Mouse (Mus musculus): ENCODE measurements at regions not wholly inside any gene's neighbourhood (a gene's known extent, or its start where the extent isn't known, plus 50 kb on each side); places are given as distances from the start of the nearest gene placed in this dataset.
A peak's percentile ranks its signal among the peaks of the same experiment; 100 is the strongest.

DNA sequence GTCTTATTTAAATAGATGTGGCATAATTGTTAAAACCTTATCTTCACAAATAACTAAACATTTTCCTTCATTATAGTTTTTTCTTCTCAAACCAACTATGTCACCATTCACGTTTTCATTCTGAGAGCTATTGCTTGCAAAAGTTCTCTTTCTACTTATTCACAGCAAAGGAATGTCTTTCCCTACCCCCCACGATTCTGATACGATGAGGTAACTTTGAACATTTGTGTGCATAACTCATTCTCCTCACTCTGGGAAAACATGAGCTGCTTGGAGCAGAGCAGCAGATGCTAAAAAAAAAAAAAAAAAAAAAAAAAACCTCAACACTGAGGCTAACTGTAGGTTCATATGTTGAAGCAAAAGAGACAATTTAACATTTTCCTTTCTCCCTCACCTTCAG is 547.6 kb upstream of the Cited2 start:
- H3K4me1 ChIP-seq (ENCODE audit: control insufficient read depth, insufficient read depth, low read length): peaks cover 3% of the 10 kb centered on the region; the same call in 1 of the 2 replicates
- no peak for TF ChIP-seq POLR2A (IDR thresholded peaks at IDR 0.05; ENCODE audit: borderline replicate concordance, extremely low read depth, insufficient read depth, insufficient read length)
- WGBS: 22% methylated on average over 3 of the region's 3 CpGs
- H3K4me2 ChIP-seq (replicated peaks; ENCODE audit: low read depth, low read length, severe bottlenecking): no peak overlapping the region
- no peaks in the 10 kb centered on the region for H3K36me3 ChIP-seq (ENCODE audit: control insufficient read depth, insufficient read depth, low read length)
- H3K27me3 ChIP-seq (ENCODE audit: control insufficient read depth, insufficient read depth, low read length): no peaks in the 10 kb centered on the region
- peak; percentile 65 for DNase-seq (ENCODE audit: low spot score)
- H3K4me3 ChIP-seq (replicated peaks; ENCODE audit: low read length): no peak overlapping the region
- ATAC-seq (ENCODE audit: low FRiP score, low read depth): peak; percentile 80
- H3K9ac ChIP-seq (ENCODE audit: low read depth, low read length, severe bottlenecking): no peak overlapping the region
- H3K27ac ChIP-seq (replicated peaks; ENCODE audit: low read depth, low read length): no peak overlapping the region
- H3K9me3 ChIP-seq (ENCODE audit: control insufficient read depth, low read length): no peaks in the 10 kb centered on the region

DNA sequence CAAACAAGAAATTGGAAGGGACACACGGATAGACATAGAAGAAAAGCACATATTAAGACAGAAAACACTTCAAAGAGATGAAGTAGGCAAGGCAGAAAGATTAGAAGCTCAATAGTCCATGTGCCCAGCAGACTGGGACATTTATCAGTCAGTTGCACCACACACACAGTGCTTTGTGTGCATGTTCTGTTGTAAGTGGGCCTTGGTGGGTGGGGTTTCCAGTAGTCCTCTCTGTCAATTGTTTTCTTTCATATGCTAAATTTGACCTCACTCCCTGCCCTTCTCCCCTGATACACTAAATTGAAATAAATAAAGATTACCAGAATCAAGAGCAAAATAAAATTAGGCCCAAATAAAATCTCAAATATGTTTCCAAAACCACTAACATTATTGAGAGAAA is 546.0 kb upstream of the Cited2 start:
- ATAC-seq (ENCODE audit: low FRiP score, low read depth) (no peak), DNase-seq (ENCODE audit: low spot score) (no peak)
- no peaks in the 10 kb centered on the region for H3K27me3 ChIP-seq (ENCODE audit: control insufficient read depth, insufficient read depth, low read length)
- 82% methylated on average over 1 of the region's 1 CpGs for WGBS
- no peak overlapping the region for H3K27ac ChIP-seq (replicated peaks; ENCODE audit: low read depth, low read length)
- H3K4me3 ChIP-seq (replicated peaks; ENCODE audit: low read length): no peak overlapping the region
- no peaks in the 10 kb centered on the region for H3K36me3 ChIP-seq (ENCODE audit: control insufficient read depth, insufficient read depth, low read length)
- no peaks in the 10 kb centered on the region for H3K9me3 ChIP-seq (ENCODE audit: control insufficient read depth, low read length)
- no peak overlapping the region for H3K9ac ChIP-seq (ENCODE audit: low read depth, low read length, severe bottlenecking)
- no peak for TF ChIP-seq POLR2A (IDR thresholded peaks at IDR 0.05; ENCODE audit: borderline replicate concordance, extremely low read depth, insufficient read depth, insufficient read length)
- peaks cover 3% of the 10 kb centered on the region; the same call in 1 of the 2 replicates for H3K4me1 ChIP-seq (ENCODE audit: control insufficient read depth, insufficient read depth, low read length)
- H3K4me2 ChIP-seq (replicated peaks; ENCODE audit: low read depth, low read length, severe bottlenecking): no peak overlapping the region

DNA sequence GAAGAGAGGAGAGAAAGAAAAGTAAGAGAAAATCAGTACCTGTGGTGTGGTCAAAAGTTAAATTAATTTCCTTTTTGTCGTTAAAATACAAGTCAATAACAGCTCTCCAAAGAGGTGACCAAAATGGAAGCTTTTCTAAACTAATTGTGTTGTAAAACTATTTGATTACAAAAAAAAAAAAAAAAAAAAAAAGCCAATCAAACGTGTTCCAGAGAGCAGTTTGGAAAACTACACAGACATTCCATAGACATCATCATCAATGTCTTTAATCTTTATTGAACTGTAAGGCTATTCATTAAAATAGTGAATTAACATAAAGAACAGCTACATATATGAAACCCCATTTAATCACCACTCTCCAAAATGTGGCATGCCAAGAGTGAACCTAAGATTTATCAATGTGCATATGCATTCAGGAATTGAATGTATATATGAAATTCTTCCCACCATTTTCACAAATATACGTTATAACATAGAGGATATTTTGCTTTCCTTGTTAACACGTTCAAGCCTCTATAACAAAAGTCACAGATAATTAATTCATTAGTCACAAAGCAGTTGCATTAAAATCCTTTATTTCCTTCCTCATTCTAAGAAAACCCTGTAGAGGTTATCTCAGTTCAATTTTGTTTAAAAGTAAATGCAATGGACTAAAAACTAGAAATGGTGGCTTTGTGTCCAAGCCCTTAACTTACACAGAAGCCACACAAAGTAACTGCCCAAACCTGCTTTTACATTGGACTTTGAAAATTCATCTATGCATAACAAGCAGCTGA is 545.3 kb upstream of the Cited2 start:
- 67% methylated on average over 4 of the region's 4 CpGs for WGBS
- no peak overlapping the region for H3K4me3 ChIP-seq (replicated peaks; ENCODE audit: low read length)
- no peak overlapping the region for H3K27ac ChIP-seq (replicated peaks; ENCODE audit: low read depth, low read length)
- no peak for ATAC-seq (ENCODE audit: low FRiP score, low read depth)
- peaks cover 3% of the 10 kb centered on the region; the same call in 1 of the 2 replicates for H3K4me1 ChIP-seq (ENCODE audit: control insufficient read depth, insufficient read depth, low read length)
- no peaks in the 10 kb centered on the region for H3K36me3 ChIP-seq (ENCODE audit: control insufficient read depth, insufficient read depth, low read length)
- no peak overlapping the region for H3K9ac ChIP-seq (ENCODE audit: low read depth, low read length, severe bottlenecking)
- no peaks in the 10 kb centered on the region for H3K27me3 ChIP-seq (ENCODE audit: control insufficient read depth, insufficient read depth, low read length)
- no peak for TF ChIP-seq POLR2A (IDR thresholded peaks at IDR 0.05; ENCODE audit: borderline replicate concordance, extremely low read depth, insufficient read depth, insufficient read length)
- H3K9me3 ChIP-seq (ENCODE audit: control insufficient read depth, low read length): no peaks in the 10 kb centered on the region
- no peak overlapping the region for H3K4me2 ChIP-seq (replicated peaks; ENCODE audit: low read depth, low read length, severe bottlenecking)
- no peak for DNase-seq (ENCODE audit: low spot score)

DNA sequence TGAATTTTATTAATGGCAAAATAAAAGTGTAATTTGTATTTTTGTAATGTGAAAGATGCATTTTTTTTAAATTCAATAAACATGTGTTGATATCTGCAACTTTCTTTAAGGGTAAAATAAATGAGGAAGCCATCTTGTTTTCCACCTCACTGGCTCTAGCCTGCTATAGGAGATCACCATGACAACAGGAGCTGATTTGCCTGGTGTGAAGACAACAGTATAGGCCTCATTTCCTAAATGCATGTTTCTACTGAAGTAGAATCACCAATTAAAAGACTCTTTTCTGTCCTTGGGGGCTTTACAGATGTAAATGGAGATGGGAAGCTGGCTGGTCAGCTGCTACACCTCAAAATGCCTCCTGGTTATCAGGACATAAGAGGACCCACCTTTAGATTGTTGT is 544.4 kb upstream of the Cited2 start:
- DNase-seq (ENCODE audit: low spot score): no peak
- H3K9me3 ChIP-seq (ENCODE audit: control insufficient read depth, low read length): no peaks in the 10 kb centered on the region
- peaks cover 3% of the 10 kb centered on the region; the same call in 1 of the 2 replicates for H3K4me1 ChIP-seq (ENCODE audit: control insufficient read depth, insufficient read depth, low read length)
- no peak for TF ChIP-seq POLR2A (IDR thresholded peaks at IDR 0.05; ENCODE audit: borderline replicate concordance, extremely low read depth, insufficient read depth, insufficient read length)
- H3K27ac ChIP-seq (replicated peaks; ENCODE audit: low read depth, low read length): no peak overlapping the region
- no peak overlapping the region for H3K4me2 ChIP-seq (replicated peaks; ENCODE audit: low read depth, low read length, severe bottlenecking)
- H3K9ac ChIP-seq (ENCODE audit: low read depth, low read length, severe bottlenecking): no peak overlapping the region
- no peaks in the 10 kb centered on the region for H3K27me3 ChIP-seq (ENCODE audit: control insufficient read depth, insufficient read depth, low read length)
- no peak overlapping the region for H3K4me3 ChIP-seq (replicated peaks; ENCODE audit: low read length)
- H3K36me3 ChIP-seq (ENCODE audit: control insufficient read depth, insufficient read depth, low read length): no peaks in the 10 kb centered on the region
- no peak for ATAC-seq (ENCODE audit: low FRiP score, low read depth)

DNA sequence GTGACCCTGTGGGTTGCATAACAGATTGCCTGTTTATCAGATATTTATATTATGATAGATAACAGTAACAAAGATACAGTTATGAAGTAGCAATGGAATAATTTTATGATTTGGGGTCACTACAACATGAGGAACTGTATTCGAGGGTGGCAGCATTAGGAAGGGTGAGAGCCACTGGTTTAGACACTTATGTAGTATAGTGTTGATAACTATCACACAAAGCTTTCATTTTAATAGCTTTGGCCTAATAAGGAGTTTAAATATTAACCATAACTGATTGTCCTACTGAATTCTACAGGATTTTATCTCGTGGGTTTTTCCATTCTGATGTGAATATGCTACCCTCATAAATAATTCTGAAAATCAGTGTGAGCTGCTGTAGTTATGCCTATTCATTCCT is 538.6 kb upstream of the Cited2 start:
- H3K4me1 ChIP-seq (ENCODE audit: control insufficient read depth, insufficient read depth, low read length): no peaks in the 10 kb centered on the region
- 68% methylated on average over 2 of the region's 2 CpGs for WGBS
- TF ChIP-seq POLR2A (IDR thresholded peaks at IDR 0.05; ENCODE audit: borderline replicate concordance, extremely low read depth, insufficient read depth, insufficient read length): no peak
- H3K27ac ChIP-seq (replicated peaks; ENCODE audit: low read depth, low read length): no peak overlapping the region
- no peaks in the 10 kb centered on the region for H3K9me3 ChIP-seq (ENCODE audit: control insufficient read depth, low read length)
- no peak for DNase-seq (ENCODE audit: low spot score)
- no peak overlapping the region for H3K4me3 ChIP-seq (replicated peaks; ENCODE audit: low read length)
- no peak for ATAC-seq (ENCODE audit: low FRiP score, low read depth)
- H3K9ac ChIP-seq (ENCODE audit: low read depth, low read length, severe bottlenecking): no peak overlapping the region
- no peaks in the 10 kb centered on the region for H3K36me3 ChIP-seq (ENCODE audit: control insufficient read depth, insufficient read depth, low read length)
- no peak overlapping the region for H3K4me2 ChIP-seq (replicated peaks; ENCODE audit: low read depth, low read length, severe bottlenecking)
- H3K27me3 ChIP-seq (ENCODE audit: control insufficient read depth, insufficient read depth, low read length): no peaks in the 10 kb centered on the region

Measured in limb, embryonic 14.5 days (tissue).